Mouse (Mus musculus) liver, embryonic 14.5 days (tissue): ENCODE data around the gene Ireb2.

Source experiments
- CTCF ChIP-seq: IDR thresholded peaks from 2 replicates; pipeline ENCODE4 v1.5.1; 2016; ENCODE audit warnings: antibody characterized with exemption, low read depth, control low read depth
- EP300 ChIP-seq: IDR thresholded peaks from 2 replicates; pipeline ENCODE4 v1.6.1; 2016; ENCODE audit warnings: antibody characterized with exemption, low read depth

- TF ChIP-seq CTCF = no peak
- TF ChIP-seq EP300 = no peak
These were observed 46.9 kb upstream of the Ireb2 start for GRCm38 (mm10) chr9:54816508-54817201.
